Mouse (Mus musculus): Measurements from ENCODE around the gene P2rx3. TPM values are rescaled to one million over a fixed set of nuclear protein-coding genes. Genes with fewer than 3 reads are reported as not detected.

The P2rx3 gene
- polyA plus RNA-seq, 1 experiment, result 1.3 TPM

GRCm38 (mm10) chr2:85007729-85008128, 29.5 kb downstream of the P2rx3 start:
- Histone ChIP-seq H3K27ac (ENCODE audit: insufficient read depth, low read length) (no peak overlapping the region), H3K4me1 (ENCODE audit: control insufficient read depth, insufficient read depth, low read length) (no peaks in the 10 kb centered on the region), H3K9ac (ENCODE audit: low read depth, poor library complexity, severe bottlenecking) (no peak overlapping the region), H3K36me3 (ENCODE audit: control insufficient read depth, insufficient read depth, low read length, poor library complexity, severe bottlenecking) (no peaks in the 10 kb centered on the region), H3K27me3 (ENCODE audit: control insufficient read depth, insufficient read depth, low read length, poor library complexity, severe bottlenecking) (no peaks in the 10 kb centered on the region), H3K4me3 (ENCODE audit: low read depth, low read length) (no peak overlapping the region), H3K9me3 (replicated peaks; ENCODE audit: control insufficient read depth, insufficient read depth, low read length, poor library complexity, severe bottlenecking) (no peaks in the 10 kb centered on the region)
- TF ChIP-seq POLR2A (IDR thresholded peaks at IDR 0.05; ENCODE audit: insufficient read depth, low read length) (no peak), EP300 (IDR thresholded peaks at IDR 0.05; ENCODE audit: insufficient read depth, low read depth, low read length) (no peak), CTCF (IDR thresholded peaks at IDR 0.05; ENCODE audit: low read depth, low read length) (no peak)

DNA sequence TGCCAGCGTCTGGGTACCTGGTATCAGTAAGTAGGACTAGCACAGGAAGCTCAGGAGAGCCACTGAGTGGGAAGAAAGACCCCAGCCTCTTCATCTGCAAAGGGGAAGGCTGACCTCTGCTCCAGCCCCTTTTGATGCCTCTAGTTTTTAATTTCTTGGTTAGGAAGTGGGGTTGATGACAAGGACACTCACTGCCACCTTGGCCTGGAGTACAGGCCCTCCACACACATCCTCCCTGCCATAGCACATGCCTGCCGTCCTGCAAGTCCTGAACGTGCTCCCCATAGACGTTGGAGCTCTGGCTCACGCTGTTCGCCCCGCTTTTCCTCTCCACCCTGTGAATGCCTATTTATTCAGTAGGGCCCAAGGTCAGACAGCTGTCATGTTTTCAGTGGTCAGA, 30.7 kb downstream of the P2rx3 start:
- H3K9me3 ChIP-seq (replicated peaks; ENCODE audit: control insufficient read depth, insufficient read depth, low read length, poor library complexity, severe bottlenecking), result no peaks in the 10 kb centered on the region
- H3K9ac ChIP-seq (ENCODE audit: low read depth, poor library complexity, severe bottlenecking), result no peak overlapping the region
- H3K4me1 ChIP-seq (ENCODE audit: control insufficient read depth, insufficient read depth, low read length), result no peaks in the 10 kb centered on the region
- H3K27ac ChIP-seq (ENCODE audit: insufficient read depth, low read length), result no peak overlapping the region
- no peaks in the 10 kb centered on the region for H3K27me3 ChIP-seq (ENCODE audit: control insufficient read depth, insufficient read depth, low read length, poor library complexity, severe bottlenecking)
- H3K4me3 ChIP-seq (ENCODE audit: low read depth, low read length), result no peak overlapping the region
- no peaks in the 10 kb centered on the region for H3K36me3 ChIP-seq (ENCODE audit: control insufficient read depth, insufficient read depth, low read length, poor library complexity, severe bottlenecking)
- TF ChIP-seq POLR2A (IDR thresholded peaks at IDR 0.05; ENCODE audit: insufficient read depth, low read length), result no peak
- TF ChIP-seq EP300 (IDR thresholded peaks at IDR 0.05; ENCODE audit: insufficient read depth, low read depth, low read length), result no peak
- TF ChIP-seq CTCF (IDR thresholded peaks at IDR 0.05; ENCODE audit: low read depth, low read length), result no peak

- no peak overlapping the region for H3K4me3 ChIP-seq (ENCODE audit: low read depth, low read length)
Observed at GRCm38 (mm10) chr2:85004341-85004740, 32.9 kb downstream of the P2rx3 start.

GRCm38 (mm10) chr2:85002575-85002974, 34.7 kb downstream of the P2rx3 start:
- Histone ChIP-seq H3K27me3 (ENCODE audit: control insufficient read depth, insufficient read depth, low read length, poor library complexity, severe bottlenecking) (no peaks in the 10 kb centered on the region), H3K36me3 (ENCODE audit: control insufficient read depth, insufficient read depth, low read length, poor library complexity, severe bottlenecking) (no peaks in the 10 kb centered on the region), H3K4me3 (ENCODE audit: low read depth, low read length) (no peak overlapping the region), H3K9ac (ENCODE audit: low read depth, poor library complexity, severe bottlenecking) (no peak overlapping the region), H3K27ac (ENCODE audit: insufficient read depth, low read length) (no peak overlapping the region), H3K4me1 (ENCODE audit: control insufficient read depth, insufficient read depth, low read length) (no peaks in the 10 kb centered on the region), H3K9me3 (replicated peaks; ENCODE audit: control insufficient read depth, insufficient read depth, low read length, poor library complexity, severe bottlenecking) (no peaks in the 10 kb centered on the region)
- TF ChIP-seq CTCF (IDR thresholded peaks at IDR 0.05; ENCODE audit: low read depth, low read length), result no peak

More at GRCm38 (mm10) chr2:85004341-85004740, 32.9 kb downstream of the P2rx3 start:
- Histone ChIP-seq H3K4me1 (ENCODE audit: control insufficient read depth, insufficient read depth, low read length) (no peaks in the 10 kb centered on the region), H3K27me3 (ENCODE audit: control insufficient read depth, insufficient read depth, low read length, poor library complexity, severe bottlenecking) (no peaks in the 10 kb centered on the region), H3K9ac (ENCODE audit: low read depth, poor library complexity, severe bottlenecking) (no peak overlapping the region), H3K36me3 (ENCODE audit: control insufficient read depth, insufficient read depth, low read length, poor library complexity, severe bottlenecking) (no peaks in the 10 kb centered on the region), H3K9me3 (replicated peaks; ENCODE audit: control insufficient read depth, insufficient read depth, low read length, poor library complexity, severe bottlenecking) (no peaks in the 10 kb centered on the region), H3K27ac (ENCODE audit: insufficient read depth, low read length) (no peak overlapping the region)
- TF ChIP-seq POLR2A (IDR thresholded peaks at IDR 0.05; ENCODE audit: insufficient read depth, low read length) (no peak), EP300 (IDR thresholded peaks at IDR 0.05; ENCODE audit: insufficient read depth, low read depth, low read length) (no peak), CTCF (IDR thresholded peaks at IDR 0.05; ENCODE audit: low read depth, low read length) (no peak)

GRCm38 (mm10) chr2:85001497-85001896, 35.8 kb downstream of the P2rx3 start:
- Histone ChIP-seq H3K36me3 (ENCODE audit: control insufficient read depth, insufficient read depth, low read length, poor library complexity, severe bottlenecking) (no peaks in the 10 kb centered on the region), H3K27me3 (ENCODE audit: control insufficient read depth, insufficient read depth, low read length, poor library complexity, severe bottlenecking) (no peaks in the 10 kb centered on the region), H3K4me1 (ENCODE audit: control insufficient read depth, insufficient read depth, low read length) (no peaks in the 10 kb centered on the region), H3K9me3 (replicated peaks; ENCODE audit: control insufficient read depth, insufficient read depth, low read length, poor library complexity, severe bottlenecking) (no peaks in the 10 kb centered on the region), H3K4me3 (ENCODE audit: low read depth, low read length) (no peak overlapping the region), H3K27ac (ENCODE audit: insufficient read depth, low read length) (no peak overlapping the region), H3K9ac (ENCODE audit: low read depth, poor library complexity, severe bottlenecking) (no peak overlapping the region)
- no peak for TF ChIP-seq CTCF (IDR thresholded peaks at IDR 0.05; ENCODE audit: low read depth, low read length)
- TF ChIP-seq EP300 (IDR thresholded peaks at IDR 0.05; ENCODE audit: insufficient read depth, low read depth, low read length), result no peak
- TF ChIP-seq POLR2A (IDR thresholded peaks at IDR 0.05; ENCODE audit: insufficient read depth, low read length), result no peak

GRCm38 (mm10) chr2:84999486-85000181, 37.6 kb downstream of the P2rx3 start:
- Histone ChIP-seq H3K27ac (ENCODE audit: insufficient read depth, low read length) (no peak overlapping the region), H3K4me3 (ENCODE audit: low read depth, low read length) (no peak overlapping the region)
- no peak for TF ChIP-seq POLR2A (IDR thresholded peaks at IDR 0.05; ENCODE audit: insufficient read depth, low read length)
- no peak for TF ChIP-seq EP300 (IDR thresholded peaks at IDR 0.05; ENCODE audit: insufficient read depth, low read depth, low read length)
- TF ChIP-seq CTCF (IDR thresholded peaks at IDR 0.05; ENCODE audit: low read depth, low read length), result no peak

More at GRCm38 (mm10) chr2:84999486-85000181, 37.6 kb downstream of the P2rx3 start:
- Histone ChIP-seq H3K9ac (ENCODE audit: low read depth, poor library complexity, severe bottlenecking) (no peak overlapping the region), H3K4me1 (ENCODE audit: control insufficient read depth, insufficient read depth, low read length) (no peaks in the 10 kb centered on the region), H3K9me3 (replicated peaks; ENCODE audit: control insufficient read depth, insufficient read depth, low read length, poor library complexity, severe bottlenecking) (no peaks in the 10 kb centered on the region), H3K27me3 (ENCODE audit: control insufficient read depth, insufficient read depth, low read length, poor library complexity, severe bottlenecking) (no peaks in the 10 kb centered on the region), H3K36me3 (ENCODE audit: control insufficient read depth, insufficient read depth, low read length, poor library complexity, severe bottlenecking) (no peaks in the 10 kb centered on the region)

All from ES-Bruce4 (cell line).